Mouse (Mus musculus) forebrain, embryonic 16.5 days (tissue): ENCODE measurements around the gene Cdh26. TPM values are rescaled to one million over a fixed set of nuclear protein-coding genes. Genes with fewer than 3 reads are reported as not detected.

Source experiments
- ATAC-seq: fragments of 200-750 bp; cut with Nextera tagmentation; 2 replicates; pipeline ENCODE4 v1.8.0; 2017; ENCODE audit warnings: mild to moderate bottlenecking, moderate library complexity
- H3K27ac ChIP-seq: fragments of 300-500 bp; sonication (generic); 2 replicates; pipeline ENCODE4 v1.5.1; 2014; ENCODE audit warnings: low read length, control low read depth
- H3K27me3 ChIP-seq: fragments of 300-500 bp; sonication (generic); replicated peaks from 2 replicates; pipeline ENCODE4 v1.6.1; 2014; ENCODE audit warnings: low read length; ENCODE audit not compliant: control insufficient read depth, insufficient read depth
- H3K36me3 ChIP-seq: fragments of 300-500 bp; sonication (generic); 2 replicates; pipeline ENCODE4 v1.6.1; 2014; ENCODE audit not compliant: control insufficient read depth, insufficient read depth
- H3K4me1 ChIP-seq: fragments of 300-500 bp; sonication (generic); replicated peaks from 2 replicates; pipeline ENCODE4 v1.6.1; 2014; ENCODE audit warnings: low read length; ENCODE audit not compliant: control insufficient read depth, insufficient read depth
- H3K4me2 ChIP-seq: fragments of 300-500 bp; sonication (generic); 2 replicates; pipeline ENCODE4 v1.6.1; 2014; ENCODE audit warnings: mild to moderate bottlenecking, low read length, control low read depth
- H3K4me3 ChIP-seq: fragments of 300-500 bp; sonication (generic); replicated peaks from 2 replicates; pipeline ENCODE4 v1.5.1; 2014; ENCODE audit warnings: mild to moderate bottlenecking, low read length, control low read depth
- H3K9ac ChIP-seq: fragments of 300-500 bp; sonication (generic); replicated peaks from 2 replicates; pipeline ENCODE4 v1.6.1; 2014; ENCODE audit warnings: low read depth, low read length, control low read depth
- H3K9me3 ChIP-seq: fragments of 300-500 bp; sonication (generic); 2 replicates; pipeline ENCODE4 v1.6.1; 2016; ENCODE audit warnings: low read length; ENCODE audit not compliant: control insufficient read depth
- WGBS: fragments of 180-500 bp; shearing (Covaris S2); extraction: QIAGEN DNeasy Blood & Tissue Kit; methylation state at CpG from one replicate; pipeline ENCODE4 v1.1.7; 2014; 5-methylcytosine and 5-hydroxymethylcytosine counted together
- polyA plus RNA-seq: library from polyadenylated mRNA; unstranded; fragments of >200 nt; fragmentation: Nextera tagmentation; extraction: Ambion mirVana; gene quantifications from 2 replicates; pipeline ENCODE4 v1.2.1, GENCODE M21; 2015

Cdh26 gene
- polyA plus RNA-seq, 1 experiment from 2014 or later = 0.18 TPM

DNA sequence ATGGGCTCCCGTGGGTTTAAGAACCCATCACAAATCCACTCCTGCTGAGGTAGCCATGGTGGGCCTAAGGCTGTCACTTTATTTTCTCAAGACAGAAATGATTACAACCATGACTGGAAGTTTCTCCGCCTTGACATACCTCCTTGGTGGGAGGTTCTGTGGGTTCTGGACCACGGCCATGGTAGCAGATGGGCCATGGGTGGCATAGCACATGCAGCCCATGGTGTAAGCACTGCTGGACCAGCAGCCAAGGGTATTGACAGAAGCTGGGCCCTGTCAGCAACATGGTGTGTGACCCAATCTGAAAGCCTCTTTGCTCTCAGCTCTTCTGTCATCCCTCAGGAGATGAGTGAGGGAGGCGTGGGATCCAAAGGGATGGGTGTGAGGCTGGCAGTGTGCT is 106.2 kb downstream of the Cdh26 start:
- 79% methylated on average over 4 of the region's 4 CpGs for WGBS
- no peaks in the 10 kb centered on the region for H3K27me3 ChIP-seq
- H3K27ac ChIP-seq = no peak overlapping the region
- no peaks in the 10 kb centered on the region for H3K9me3 ChIP-seq
- H3K4me1 ChIP-seq = peaks cover 3% of the 10 kb centered on the region
- H3K4me3 ChIP-seq = no peak overlapping the region
- ATAC-seq = no peak
- no peak overlapping the region for H3K4me2 ChIP-seq
- no peak overlapping the region for H3K9ac ChIP-seq
- no peaks in the 10 kb centered on the region for H3K36me3 ChIP-seq

Other genes starting within 250 kb of the Cdh26 start
- gene Sycp2, start 22.8 kb upstream of the Cdh26 start, polyA plus RNA-seq = 0.19 and 0.46 TPM in 2 replicates
- 1.9 and 2.4 TPM in 2 replicates for gene Ppp1r3d, start 16.1 kb upstream of the Cdh26 start, polyA plus RNA-seq
- 6.2 and 6.4 TPM in 2 replicates for gene Fam217b, start 16.0 kb upstream of the Cdh26 start, polyA plus RNA-seq